Mouse (Mus musculus) MEL (cell line): Measurements from ENCODE around the gene Urgcp.

Experiments
- BHLHE40 ChIP-seq: IDR thresholded peaks from 2 replicates; pipeline ENCODE4 v1.6.1; 2012; ENCODE audit warnings: low read depth, mild to moderate bottlenecking, inconsistent platforms, low read length, improper control_type of control experiment, borderline replicate concordance
- CHD1 ChIP-seq: IDR thresholded peaks from 2 replicates; pipeline ENCODE4 v1.6.1; 2012; ENCODE audit warnings: low read depth, mild to moderate bottlenecking, inconsistent platforms, low read length, improper control_type of control experiment
- CTCF ChIP-seq, 3 experiments: IDR thresholded peaks in 2 of 3; conservative IDR thresholded peaks in 1 of 3; 2 replicates each; pipeline ENCODE4 v1.5.1; 2011 to 2012; ENCODE audit warnings: low read length in 3 of 3, low read depth in 2 of 3, mild to moderate bottlenecking in 2 of 3, improper control_type of control experiment in 1 of 3, inconsistent platforms in 1 of 3, mixed read lengths in 1 of 3, moderate library complexity in 1 of 3; ENCODE audit not compliant: control insufficient read depth in 1 of 3, insufficient read depth in 1 of 3, poor library complexity in 1 of 3, severe bottlenecking in 1 of 3
- E2F4 ChIP-seq: IDR thresholded peaks from 2 replicates; pipeline ENCODE4 v1.6.1; 2011; ENCODE audit warnings: low read depth, low read length, improper control_type of control experiment, borderline replicate concordance
- EP300 ChIP-seq, 2 experiments: IDR thresholded peaks; 2 replicates each; pipeline ENCODE4 v1.6.1; 2011; ENCODE audit warnings: improper control_type of control experiment in 2 of 2, low read length in 2 of 2, low read depth in 1 of 2, mild to moderate bottlenecking in 1 of 2
- ETS1 ChIP-seq: IDR thresholded peaks from 2 replicates; pipeline ENCODE4 v1.6.1; 2012; ENCODE audit warnings: low read depth, mild to moderate bottlenecking, inconsistent platforms, low read length, improper control_type of control experiment, moderate library complexity
- JUND ChIP-seq: IDR thresholded peaks from 2 replicates; pipeline ENCODE4 v1.6.1; 2011; ENCODE audit warnings: low read depth, mild to moderate bottlenecking, improper control_type of control experiment, low read length
- KAT2A ChIP-seq: conservative IDR thresholded peaks from 2 replicates; pipeline ENCODE4 v1.6.1; 2012; ENCODE audit warnings: low read depth, low read length, improper control_type of control experiment, inconsistent platforms
- POLR2A ChIP-seq, 2 experiments: IDR thresholded peaks; 2 replicates each; pipeline ENCODE4 v1.6.1; 2011 to 2012; ENCODE audit warnings: low read length in 2 of 2, mild to moderate bottlenecking in 2 of 2, control low read depth in 1 of 2, improper control_type of control experiment in 1 of 2, low read depth in 1 of 2, moderate library complexity in 1 of 2; ENCODE audit not compliant: control insufficient read depth in 1 of 2, insufficient read depth in 1 of 2, poor library complexity in 1 of 2
- SIN3A ChIP-seq: IDR thresholded peaks from 2 replicates; pipeline ENCODE4 v1.6.1; 2012; ENCODE audit warnings: low read length, improper control_type of control experiment, inconsistent platforms
- SMC3 ChIP-seq: IDR thresholded peaks from 2 replicates; pipeline ENCODE4 v1.6.1; 2011; ENCODE audit warnings: low read depth, low read length, improper control_type of control experiment
- TCF12 ChIP-seq: IDR thresholded peaks from 2 replicates; pipeline ENCODE4 v1.6.1; 2014; ENCODE audit warnings: low read depth, mild to moderate bottlenecking, inconsistent platforms, low read length, improper control_type of control experiment, moderate library complexity
- UBTF ChIP-seq: IDR thresholded peaks from 2 replicates; pipeline ENCODE4 v1.6.1; 2012; ENCODE audit warnings: low read depth, mild to moderate bottlenecking, inconsistent platforms, low read length, improper control_type of control experiment, moderate library complexity, borderline replicate concordance; ENCODE audit not compliant: insufficient read depth
- USF1 ChIP-seq: IDR thresholded peaks from 2 replicates; pipeline ENCODE4 v1.6.1; 2014; ENCODE audit warnings: low read depth, mild to moderate bottlenecking, inconsistent platforms, low read length, improper control_type of control experiment, moderate library complexity

DNA sequence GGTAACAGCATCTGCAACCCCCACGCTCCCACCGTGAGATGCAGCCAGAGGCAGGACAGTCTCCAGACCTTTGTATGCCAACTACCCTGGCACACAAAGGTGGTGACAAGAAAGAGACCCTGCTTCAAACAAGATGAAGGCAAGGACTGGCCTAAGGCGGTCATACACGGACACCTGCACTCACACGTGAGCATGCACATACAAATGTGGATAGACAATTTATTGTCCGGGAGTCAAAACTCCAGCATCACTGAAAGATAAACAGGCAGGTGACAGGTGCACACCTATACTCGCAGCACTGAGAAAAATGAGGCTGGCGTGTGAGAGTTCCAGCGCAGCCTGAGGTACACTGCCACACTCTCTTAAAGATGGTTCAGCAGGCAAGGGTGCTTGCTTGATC, 56.2 kb downstream of the Urgcp start:
- TF ChIP-seq ETS1 = no peak
- no peak for TF ChIP-seq SIN3A
- no peak for TF ChIP-seq CTCF (IDR thresholded peaks at IDR 0.05 in 2 of 3, conservative IDR thresholded peaks at IDR 0.05 in 1 of 3; ENCODE audit: control insufficient read depth in 1 of 3, insufficient read depth in 1 of 3, low read depth in 2 of 3, low read length in 3 of 3, poor library complexity in 1 of 3, severe bottlenecking in 1 of 3)
- TF ChIP-seq JUND = no peak
- TF ChIP-seq USF1 = no peak
- no peak for TF ChIP-seq E2F4
- TF ChIP-seq TCF12 = no peak
- no peak for TF ChIP-seq POLR2A (IDR thresholded peaks at IDR 0.05; ENCODE audit: control insufficient read depth in 1 of 2, insufficient read depth in 1 of 2, low read depth in 1 of 2, low read length in 2 of 2, poor library complexity in 1 of 2)
- no peak for TF ChIP-seq EP300 (IDR thresholded peaks at IDR 0.05; ENCODE audit: low read depth in 1 of 2, low read length in 2 of 2)
- TF ChIP-seq UBTF = no peak
- TF ChIP-seq KAT2A = no peak
- TF ChIP-seq BHLHE40 = no peak
- TF ChIP-seq CHD1 = no peak
- no peak for TF ChIP-seq SMC3
